Mouse (Mus musculus) liver, embryonic 14.5 days (tissue): ENCODE results near the gene Iqcb1.

Experiments used
- CTCF ChIP-seq: IDR thresholded peaks from 2 replicates; pipeline ENCODE4 v1.5.1; 2016; ENCODE audit warnings: antibody characterized with exemption, low read depth, control low read depth
- EP300 ChIP-seq: IDR thresholded peaks from 2 replicates; pipeline ENCODE4 v1.6.1; 2016; ENCODE audit warnings: antibody characterized with exemption, low read depth

- TF ChIP-seq CTCF = no peak
- TF ChIP-seq EP300 = 0 out of 2 replicates have a peak, but pooled peaks have one; percentile 22
Observed at GRCm38 (mm10) chr16:36874583-36875275, 46.5 kb downstream of the Iqcb1 start, which contains the start of the genes Eaf2 and Golgb1.
